In genomic region chr10:69299985-69300384, GRCm38 (mm10) we compare ENCODE assay signal across 22 mouse cellular contexts. TPM values are rescaled to one million over a fixed set of nuclear protein-coding genes. Genes with fewer than 3 reads are reported as not detected.
DNase-seq lines count a peak whose midpoint lies in the region; ATAC-seq and TF ChIP-seq lines count a peak whose summit lies in the region.
"Had no signal": no experiment of that assay in that cellular context is flagged by ENCODE, and none has a peak within 500 bp of the region (broad histone marks: within the 10 kb centered on the region; RNA-seq: fewer than 3 reads in every experiment).

No protein-coding gene starts in this region.

- no peak overlapping the region for H3K4me3 ChIP-seq in gastrocnemius, adult 2 months
- no peak overlapping the region for H3K4me3 ChIP-seq in neural tube, embryonic 11.5 days (ENCODE audit: low read depth, low read length)
- no peak overlapping the region for H3K4me3 ChIP-seq in neural tube, embryonic 15.5 days (replicated peaks)
- no peak overlapping the region for H3K4me3 ChIP-seq in hindbrain, postnatal 0 days (ENCODE audit: low read length)
- H3K4me3 ChIP-seq: embryonic facial prominence, embryonic 13.5 days; forebrain, embryonic 13.5 days; heart, adult 2 months; heart, embryonic 15.5 days; hindbrain, embryonic 10.5 days had no signal

- no peak for DNase-seq in gastrocnemius, adult 2 months
- DNase-seq in gastrocnemius, postnatal 25 days, result no peak
- DNase-seq in neural tube, embryonic 11.5 days (ENCODE audit: low spot score), result peak; percentile 2
- DNase-seq in adrenal gland, postnatal 36 days, result peak; percentile 50 to 76
- DNase-seq in right cerebral cortex, postnatal 14 days, result no peak
- DNase-seq in hindbrain, postnatal 0 days (ENCODE audit: low spot score), result no peak
- no peak for DNase-seq in thymus, postnatal 14 days
- DNase-seq: cerebellum, adult 11-12 months; cerebellum, adult 9-11 months; cerebellum, postnatal 36 days; forebrain, postnatal 0 days; gastrocnemius, postnatal 36 days; heart, adult 2 months; kidney, adult 11 months had no signal

- 81% methylated on average over 7 of the region's 7 CpGs for WGBS in neural tube, embryonic 11.5 days
- 89% methylated on average over 7 of the region's 7 CpGs for WGBS in neural tube, embryonic 15.5 days
- WGBS in hindbrain, postnatal 0 days, result 85% methylated on average over 7 of the region's 7 CpGs

- H3K9ac ChIP-seq in neural tube, embryonic 11.5 days (ENCODE audit: low read length), result no peak overlapping the region
- no peak overlapping the region for H3K9ac ChIP-seq in neural tube, embryonic 15.5 days (replicated peaks)
- no peak overlapping the region for H3K9ac ChIP-seq in hindbrain, postnatal 0 days (replicated peaks; ENCODE audit: low read length)
- H3K9ac ChIP-seq: embryonic facial prominence, embryonic 13.5 days; forebrain, embryonic 13.5 days; forebrain, postnatal 0 days; heart, embryonic 15.5 days had no signal

- no peaks in the 10 kb centered on the region for H3K9me3 ChIP-seq in neural tube, embryonic 11.5 days (ENCODE audit: control insufficient read depth, low read length)
- H3K9me3 ChIP-seq in neural tube, embryonic 15.5 days (replicated peaks), result no peaks in the 10 kb centered on the region
- no peaks in the 10 kb centered on the region for H3K9me3 ChIP-seq in hindbrain, postnatal 0 days (ENCODE audit: low read length)
- H3K9me3 ChIP-seq: embryonic facial prominence, embryonic 13.5 days; forebrain, embryonic 13.5 days; heart, embryonic 15.5 days; hindbrain, embryonic 10.5 days had no signal

- TF ChIP-seq CTCF in gastrocnemius, adult 2 months (IDR thresholded peaks at IDR 0.05), result no peak
- no peak for TF ChIP-seq CTCF in hindbrain, postnatal 0 days (IDR thresholded peaks at IDR 0.05; ENCODE audit: low read depth)

- H3K4me1 ChIP-seq in neural tube, embryonic 11.5 days (ENCODE audit: control insufficient read depth, insufficient read depth, low read length), result no peaks in the 10 kb centered on the region
- H3K4me1 ChIP-seq in neural tube, embryonic 15.5 days, result no peaks in the 10 kb centered on the region
- H3K4me1 ChIP-seq in hindbrain, postnatal 0 days (ENCODE audit: insufficient read depth, low read length), result no peaks in the 10 kb centered on the region
- H3K4me1 ChIP-seq: embryonic facial prominence, embryonic 13.5 days; forebrain, embryonic 13.5 days; heart, embryonic 15.5 days had no signal

- intact Hi-C loops in gastrocnemius, adult 2 months (cut with DNase I), result loop anchor here (10.0 kb wide), 1 partner anchor 85 kb away; the partner anchor contains the start of gene A930033H14Rik

- H3K27ac ChIP-seq in gastrocnemius, adult 2 months, result peak overlapping the region; percentile 28; the same call in 1 of the 2 replicates
- H3K27ac ChIP-seq in neural tube, embryonic 11.5 days (ENCODE audit: low read depth, low read length), result no peak overlapping the region
- H3K27ac ChIP-seq in neural tube, embryonic 15.5 days (replicated peaks), result no peak overlapping the region
- no peak overlapping the region for H3K27ac ChIP-seq in hindbrain, postnatal 0 days
- H3K27ac ChIP-seq: embryonic facial prominence, embryonic 13.5 days; forebrain, embryonic 13.5 days; heart, adult 2 months; heart, embryonic 15.5 days; hindbrain, embryonic 10.5 days had no signal

- H3K36me3 ChIP-seq in neural tube, embryonic 11.5 days (ENCODE audit: control insufficient read depth, insufficient read depth, low read length), result no peaks in the 10 kb centered on the region
- H3K36me3 ChIP-seq in neural tube, embryonic 15.5 days, result no peaks in the 10 kb centered on the region
- H3K36me3 ChIP-seq in hindbrain, postnatal 0 days (ENCODE audit: insufficient read depth, low read length), result no peaks in the 10 kb centered on the region
- H3K36me3 ChIP-seq: embryonic facial prominence, embryonic 13.5 days; heart, embryonic 15.5 days; hindbrain, embryonic 10.5 days had no signal

- no peak overlapping the region for H3K4me2 ChIP-seq in neural tube, embryonic 11.5 days (ENCODE audit: low read depth)
- no peak overlapping the region for H3K4me2 ChIP-seq in neural tube, embryonic 15.5 days
- H3K4me2 ChIP-seq in hindbrain, postnatal 0 days (ENCODE audit: low read depth, low read length), result no peak overlapping the region
- H3K4me2 ChIP-seq: embryonic facial prominence, embryonic 13.5 days; forebrain, embryonic 13.5 days; heart, embryonic 11.5 days; heart, embryonic 15.5 days had no signal

- ATAC-seq in neural tube, embryonic 11.5 days (ENCODE audit: insufficient read depth, low FRiP score, low TSS enrichment), result no peak
- no peak for ATAC-seq in neural tube, embryonic 15.5 days (ENCODE audit: low FRiP score)
- no peak for ATAC-seq in hindbrain, postnatal 0 days
- ATAC-seq: forebrain, embryonic 13.5 days; forebrain, postnatal 0 days; hindbrain, embryonic 16.5 days had no signal

- no peaks in the 10 kb centered on the region for H3K27me3 ChIP-seq in neural tube, embryonic 11.5 days (ENCODE audit: control insufficient read depth, insufficient read depth, low read length)
- no peaks in the 10 kb centered on the region for H3K27me3 ChIP-seq in neural tube, embryonic 15.5 days (replicated peaks)
- H3K27me3 ChIP-seq in hindbrain, postnatal 0 days (ENCODE audit: insufficient read depth, low read length), result no peaks in the 10 kb centered on the region
- H3K27me3 ChIP-seq: embryonic facial prominence, embryonic 13.5 days; forebrain, embryonic 13.5 days; heart, embryonic 15.5 days had no signal

RNA-seq across cellular contexts. Expression of gene Cdk1, which starts 52.8 kb away (rescaled TPM):
- total RNA-seq in gastrocnemius, adult 2 months (2021), result not detected
- 1 to 10 TPM; 2.0 to 2.3 TPM for total RNA-seq in gastrocnemius, postnatal 25 days (2021)
- 370 and 374 TPM in 2 replicates for polyA plus RNA-seq in neural tube, embryonic 11.5 days (2014; fragmentation: Nextera tagmentation; extraction: Ambion mirVana)
- 54.8 and 142 TPM in 2 replicates for polyA plus RNA-seq in neural tube, embryonic 15.5 days (2015; fragmentation: Nextera tagmentation; extraction: Ambion mirVana)
- total RNA-seq in adrenal gland, postnatal 36 days (2021), result 10 to 100 TPM; 12.6 to 12.9 TPM
- 28.1 and 44.3 TPM in 2 replicates for total RNA-seq in hindbrain, postnatal 0 days (2014; rRNA removed)
- 59.6 and 74.2 TPM in 2 replicates for polyA plus RNA-seq in hindbrain, postnatal 0 days (2015; fragmentation: Nextera tagmentation; extraction: Ambion mirVana)
- total RNA-seq: gastrocnemius, adult 18-20 months had no signal

Comparison
In these comparisons a context has a peak if more than half of its experiments do, and no peak if none do; other contexts are left out.
1. DNase-seq: peak in neural tube, embryonic 11.5 days (single experiment) and adrenal gland, postnatal 36 days (2 of 2); none in gastrocnemius, adult 2 months (single experiment), gastrocnemius, postnatal 25 days (single experiment), right cerebral cortex, postnatal 14 days (single experiment), hindbrain, postnatal 0 days (single experiment) and thymus, postnatal 14 days (single experiment).